7 mouse cellular contexts compared by ENCODE assay signal in genomic region chr8:125911229-125911580, GRCm38 (mm10). TPM values are rescaled to one million over a fixed set of nuclear protein-coding genes. Genes with fewer than 3 reads are reported as not detected.
DNase-seq lines count a peak whose midpoint lies in the region; ATAC-seq and TF ChIP-seq lines count a peak whose summit lies in the region.

No protein-coding gene starts in this region.

- no peak for DNase-seq in lung, postnatal 0 days (ENCODE audit: low spot score)
- no peak for DNase-seq in lung, postnatal 14 days
- no peak for DNase-seq in hindbrain, embryonic 10.5 days (ENCODE audit: low spot score)
- DNase-seq in stomach, postnatal 0 days (ENCODE audit: low spot score): no peak
- DNase-seq in adrenal gland, postnatal 36 days: no peak
- no peak for DNase-seq in left cerebral cortex, postnatal 4 days

- H3K4me2 ChIP-seq in lung, postnatal 0 days (replicated peaks; ENCODE audit: low read depth, low read length): peak overlapping the region; percentile 82
- peak overlapping the region; percentile 97 for H3K4me2 ChIP-seq in limb, embryonic 15.5 days
- H3K4me2 ChIP-seq in stomach, postnatal 0 days (replicated peaks; ENCODE audit: low read depth): peak overlapping the region; percentile 92

- H3K36me3 ChIP-seq in lung, postnatal 0 days (ENCODE audit: insufficient read depth, low read length): no peaks in the 10 kb centered on the region
- H3K36me3 ChIP-seq in hindbrain, embryonic 10.5 days: no peaks in the 10 kb centered on the region
- no peaks in the 10 kb centered on the region for H3K36me3 ChIP-seq in limb, embryonic 15.5 days
- H3K36me3 ChIP-seq in stomach, postnatal 0 days (ENCODE audit: control insufficient read depth, insufficient read depth, low read length): no peaks in the 10 kb centered on the region

- H3K4me1 ChIP-seq in lung, postnatal 0 days (ENCODE audit: insufficient read depth, low read depth, low read length): 0 out of 2 replicates have a peak, but pooled peaks cover 3% of the 10 kb centered on the region
- H3K4me1 ChIP-seq in hindbrain, embryonic 10.5 days (replicated peaks): peaks cover 19% of the 10 kb centered on the region
- H3K4me1 ChIP-seq in limb, embryonic 15.5 days: peaks cover 20% of the 10 kb centered on the region
- peaks cover 2% of the 10 kb centered on the region; the same call in 1 of the 2 replicates for H3K4me1 ChIP-seq in stomach, postnatal 0 days (replicated peaks; ENCODE audit: control insufficient read depth, insufficient read depth)

- H3K9me3 ChIP-seq in lung, postnatal 0 days (ENCODE audit: low read length): no peaks in the 10 kb centered on the region
- H3K9me3 ChIP-seq in hindbrain, embryonic 10.5 days: 0 out of 2 replicates have a peak, but pooled peaks cover 5% of the 10 kb centered on the region
- H3K9me3 ChIP-seq in limb, embryonic 15.5 days: no peaks in the 10 kb centered on the region; the same call in 1 of the 2 replicates
- H3K9me3 ChIP-seq in stomach, postnatal 0 days (ENCODE audit: control insufficient read depth, low read length): no peaks in the 10 kb centered on the region

- peak overlapping the region; percentile 47 for H3K4me3 ChIP-seq in lung, postnatal 0 days (ENCODE audit: low read depth, low read length)
- H3K4me3 ChIP-seq in hindbrain, embryonic 10.5 days: peak overlapping the region; percentile 60
- peak overlapping the region; percentile 50 for H3K4me3 ChIP-seq in limb, embryonic 15.5 days
- peak overlapping the region; percentile 54 for H3K4me3 ChIP-seq in stomach, postnatal 0 days (ENCODE audit: low read depth, low read length)

- intact Hi-C loops in left cerebral cortex, postnatal 4 days (cut with DNase I): no loop called here

- no peak for TF ChIP-seq EP300 in lung, postnatal 0 days (IDR thresholded peaks at IDR 0.05)
- no peak for TF ChIP-seq EP300 in stomach, postnatal 0 days (optimal IDR thresholded peaks at IDR 0.05)

- no peak for ATAC-seq in lung, postnatal 0 days
- ATAC-seq in limb, embryonic 15.5 days (ENCODE audit: insufficient number of reproducible peaks, low FRiP score, low TSS enrichment, low read depth): no peak
- ATAC-seq in stomach, postnatal 0 days (ENCODE audit: low FRiP score, low TSS enrichment): no peak

- no peak overlapping the region for H3K27ac ChIP-seq in lung, postnatal 0 days (ENCODE audit: low read length)
- no peak overlapping the region for H3K27ac ChIP-seq in hindbrain, embryonic 10.5 days
- H3K27ac ChIP-seq in limb, embryonic 15.5 days: no peak overlapping the region
- peak overlapping the region; percentile 78 for H3K27ac ChIP-seq in stomach, postnatal 0 days (replicated peaks)

- no peak overlapping the region for H3K9ac ChIP-seq in lung, postnatal 0 days (replicated peaks; ENCODE audit: low read depth)
- H3K9ac ChIP-seq in limb, embryonic 15.5 days: peak overlapping the region; percentile 18; the same call in 1 of the 2 replicates
- peak overlapping the region; percentile 59 for H3K9ac ChIP-seq in stomach, postnatal 0 days (ENCODE audit: low read length)

- peaks cover 21% of the 10 kb centered on the region for H3K27me3 ChIP-seq in lung, postnatal 0 days (replicated peaks; ENCODE audit: insufficient read depth, low read length)
- H3K27me3 ChIP-seq in hindbrain, embryonic 10.5 days (ENCODE audit: insufficient read depth, poor library complexity, severe bottlenecking): peaks cover 79% of the 10 kb centered on the region
- peaks cover 64% of the 10 kb centered on the region for H3K27me3 ChIP-seq in limb, embryonic 15.5 days
- peaks cover 5% of the 10 kb centered on the region; the same call in 1 of the 2 replicates for H3K27me3 ChIP-seq in stomach, postnatal 0 days (ENCODE audit: control insufficient read depth, insufficient read depth, low read length)

- no peak for TF ChIP-seq CTCF in lung, postnatal 0 days (IDR thresholded peaks at IDR 0.05)
- TF ChIP-seq CTCF in stomach, postnatal 0 days (IDR thresholded peaks at IDR 0.05; ENCODE audit: low read depth): no peak

- WGBS in lung, postnatal 0 days: 4% methylated on average over 25 of the region's 31 CpGs
- 2% methylated on average over 31 of the region's 31 CpGs for WGBS in hindbrain, embryonic 10.5 days
- WGBS in limb, embryonic 15.5 days: 1% methylated on average over 31 of the region's 31 CpGs
- 2% methylated on average over 24 of the region's 31 CpGs for whole genome bisulfite sequencing in stomach, postnatal 0 days

RNA-seq across cellular contexts. Expression of gene Map3k21, which starts 1.0 kb away (rescaled TPM):
- 0.74 and 0.76 TPM in 2 replicates for polyA plus RNA-seq in lung, postnatal 0 days (2015; fragmentation: Nextera tagmentation; extraction: Ambion mirVana)
- polyA plus RNA-seq in hindbrain, embryonic 10.5 days (2016; fragmentation: Nextera tagmentation; extraction: Ambion mirVana): 0.02 and 0.03 TPM in 2 replicates
- 0.26 and 0.27 TPM in 2 replicates for polyA plus RNA-seq in limb, embryonic 15.5 days (2015; fragmentation: Nextera tagmentation; extraction: Ambion mirVana)
- 1.1 and 1.2 TPM in 2 replicates for polyA plus RNA-seq in stomach, postnatal 0 days (2015; fragmentation: Nextera tagmentation; extraction: Ambion mirVana)
- 1 to 10 TPM in 1 of 2 experiments, under 1 TPM in 1; 0.70 to 2.7 TPM for total RNA-seq in adrenal gland, postnatal 36 days (2021)
- 1 to 10 TPM; 3.6 to 3.8 TPM for total RNA-seq in left cerebral cortex, postnatal 4 days (2021)

RNA-seq across cellular contexts. Expression of gene Pcnx2, which starts 13.1 kb away (rescaled TPM):
- 0.18 and 0.31 TPM in 2 replicates for polyA plus RNA-seq in lung, postnatal 0 days (2015; fragmentation: Nextera tagmentation; extraction: Ambion mirVana)
- polyA plus RNA-seq in hindbrain, embryonic 10.5 days (2016; fragmentation: Nextera tagmentation; extraction: Ambion mirVana): 0.39 and 0.52 TPM in 2 replicates
- polyA plus RNA-seq in limb, embryonic 15.5 days (2015; fragmentation: Nextera tagmentation; extraction: Ambion mirVana): 0.70 and 0.89 TPM in 2 replicates
- polyA plus RNA-seq in stomach, postnatal 0 days (2015; fragmentation: Nextera tagmentation; extraction: Ambion mirVana): 0.17 and 0.22 TPM in 2 replicates
- under 1 TPM; 0.33 to 0.43 TPM for total RNA-seq in adrenal gland, postnatal 36 days (2021)
- total RNA-seq in left cerebral cortex, postnatal 4 days (2021): 10 to 100 TPM; 27.4 to 31.1 TPM
